Mouse (Mus musculus) kidney, embryonic 15.5 days (tissue): ENCODE measurements around the gene Rhoj. TPM values are rescaled to one million over a fixed set of nuclear protein-coding genes. Genes with fewer than 3 reads are reported as not detected.
"Not testable (repeated sequence)": the region's sequence is repeated elsewhere in the genome, so short reads cannot be mapped to it uniquely, and the experiment has no call there.

Source experiments
- ATAC-seq: fragments of 200-750 bp; cut with Nextera tagmentation; replicated peaks from 2 replicates; pipeline ENCODE4 v1.8.0; 2017; ENCODE audit warnings: moderate TSS enrichment; ENCODE audit not compliant: low FRiP score
- H3K27ac ChIP-seq: fragments of 300-500 bp; sonication (generic); 2 replicates; pipeline ENCODE4 v1.5.1; 2015; ENCODE audit warnings: mild to moderate bottlenecking, inconsistent platforms
- H3K27me3 ChIP-seq: fragments of 300-500 bp; sonication (generic); 2 replicates; pipeline ENCODE4 v1.6.1; 2015; ENCODE audit warnings: inconsistent platforms
- H3K36me3 ChIP-seq: fragments of 300-500 bp; sonication (generic); 2 replicates; pipeline ENCODE4 v1.6.1; 2015; ENCODE audit warnings: inconsistent platforms
- H3K4me1 ChIP-seq: fragments of 300-500 bp; sonication (generic); 2 replicates; pipeline ENCODE4 v1.6.1; 2015; ENCODE audit warnings: inconsistent platforms
- H3K4me2 ChIP-seq: fragments of 300-500 bp; sonication (generic); 2 replicates; pipeline ENCODE4 v1.6.1; 2015; ENCODE audit warnings: moderate library complexity, mild to moderate bottlenecking, inconsistent platforms
- H3K4me3 ChIP-seq: fragments of 300-500 bp; sonication (generic); replicated peaks from 2 replicates; pipeline ENCODE4 v1.5.1; 2015; ENCODE audit warnings: mild to moderate bottlenecking, inconsistent platforms
- H3K9ac ChIP-seq: fragments of 300-500 bp; sonication (generic); 2 replicates; pipeline ENCODE4 v1.6.1; 2015; ENCODE audit warnings: mild to moderate bottlenecking, inconsistent platforms
- H3K9me3 ChIP-seq: fragments of 300-500 bp; sonication (generic); replicated peaks from 2 replicates; pipeline ENCODE4 v1.6.1; 2016; ENCODE audit warnings: inconsistent platforms
- WGBS: fragments of 180-500 bp; shearing (Covaris S2); methylation state at CpG from one replicate; pipeline ENCODE4 v1.1.7; 2015; ENCODE audit warnings: mixed read lengths; 5-methylcytosine and 5-hydroxymethylcytosine counted together
- polyA plus RNA-seq: library from polyadenylated mRNA; unstranded; fragments of >200 nt; fragmentation: Nextera tagmentation; extraction: Ambion mirVana; gene quantifications from 2 replicates; pipeline ENCODE4 v1.2.1, GENCODE M21; 2015

Rhoj gene
- polyA plus RNA-seq, 1 experiment from 2014 or later: 59.7 TPM

DNA sequence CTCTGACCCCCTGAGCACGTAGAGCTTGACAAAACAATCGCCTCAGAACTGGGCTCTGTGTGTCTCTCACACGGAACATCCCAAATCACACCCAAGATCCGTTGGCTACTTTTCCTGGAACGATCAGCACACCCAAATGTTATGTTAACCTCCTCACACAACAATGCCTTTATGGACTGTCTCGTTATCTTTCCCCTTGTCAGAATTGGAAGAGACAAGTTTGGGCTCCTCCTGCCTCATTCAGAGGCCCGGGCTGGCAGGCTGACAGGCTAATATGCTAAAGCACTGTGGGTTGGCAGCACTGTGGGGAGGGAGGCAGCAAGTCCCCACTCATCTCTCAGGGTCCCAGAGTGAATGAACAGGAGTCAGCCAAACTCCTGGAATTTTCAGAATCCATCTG lies 89.0 kb downstream of the Rhoj start:
- H3K4me3 ChIP-seq: no peak overlapping the region
- 0 out of 2 replicates have a peak, but pooled peaks cover 3% of the 10 kb centered on the region for H3K4me1 ChIP-seq
- H3K36me3 ChIP-seq: 0 out of 2 replicates have a peak, but pooled peaks cover 11% of the 10 kb centered on the region
- no peak for ATAC-seq
- H3K27ac ChIP-seq: no peak overlapping the region
- H3K9ac ChIP-seq: no peak overlapping the region
- no peak overlapping the region for H3K4me2 ChIP-seq
- no peaks in the 10 kb centered on the region for H3K27me3 ChIP-seq
- WGBS: 30% methylated on average over 7 of the region's 7 CpGs
- H3K9me3 ChIP-seq: no peaks in the 10 kb centered on the region

GRCm38 (mm10) chr12:75412964-75413363 lies 104.8 kb downstream of the Rhoj start:
- Histone ChIP-seq H3K4me3 (no peak overlapping the region), H3K27ac (no peak overlapping the region), H3K9me3 (no peaks in the 10 kb centered on the region), H3K4me2 (no peak overlapping the region), H3K27me3 (no peaks in the 10 kb centered on the region), H3K36me3 (no peaks in the 10 kb centered on the region), H3K4me1 (no peaks in the 10 kb centered on the region), H3K9ac (no peak overlapping the region)
- WGBS: 79% methylated on average over 9 of the region's 9 CpGs
- ATAC-seq: no peak

- no peak for ATAC-seq
- no peaks in the 10 kb centered on the region for H3K36me3 ChIP-seq
- H3K4me1 ChIP-seq: no peaks in the 10 kb centered on the region
- H3K9me3 ChIP-seq: no peaks in the 10 kb centered on the region
- no peak overlapping the region for H3K4me2 ChIP-seq
- H3K27me3 ChIP-seq: no peaks in the 10 kb centered on the region
- H3K4me3 ChIP-seq: no peak overlapping the region
- WGBS: 73% methylated on average over 6 of the region's 6 CpGs
- H3K9ac ChIP-seq: no peak overlapping the region
- no peak overlapping the region for H3K27ac ChIP-seq
These were observed 106.9 kb downstream of the Rhoj start for GRCm38 (mm10) chr12:75414991-75415390.

GRCm38 (mm10) chr12:75416681-75417080 lies 108.6 kb downstream of the Rhoj start, which contains the start of gene Gphb5:
Gphb5 (minus strand) TSS chr12:75416781.
- H3K9me3 ChIP-seq: no peaks in the 10 kb centered on the region
- no peak within 1 kb of the TSS for H3K4me3 ChIP-seq
- no peak within 1 kb of the TSS for H3K27ac ChIP-seq
- H3K9ac ChIP-seq: no peak within 1 kb of the TSS
- H3K27me3 ChIP-seq: no peaks in the 10 kb centered on the region
- WGBS: 91% methylated on average over 4 of the region's 4 CpGs
- no peaks in the 10 kb centered on the region for H3K36me3 ChIP-seq
- no peaks in the 10 kb centered on the region for H3K4me1 ChIP-seq
- H3K4me2 ChIP-seq: no peak within 1 kb of the TSS
- no peak for ATAC-seq

GRCm38 (mm10) chr12:75424359-75424758 lies 116.2 kb downstream of the Rhoj start:
- no peaks in the 10 kb centered on the region for H3K36me3 ChIP-seq
- H3K4me2 ChIP-seq: no peak overlapping the region
- no peak overlapping the region for H3K4me3 ChIP-seq
- no peak overlapping the region for H3K27ac ChIP-seq
- ATAC-seq: no peak
- H3K9ac ChIP-seq: no peak overlapping the region
- 71% methylated on average over 7 of the region's 7 CpGs for WGBS
- 0 out of 2 replicates have a peak, but pooled peaks cover 7% of the 10 kb centered on the region for H3K4me1 ChIP-seq
- H3K27me3 ChIP-seq: no peaks in the 10 kb centered on the region
- no peaks in the 10 kb centered on the region for H3K9me3 ChIP-seq

DNA sequence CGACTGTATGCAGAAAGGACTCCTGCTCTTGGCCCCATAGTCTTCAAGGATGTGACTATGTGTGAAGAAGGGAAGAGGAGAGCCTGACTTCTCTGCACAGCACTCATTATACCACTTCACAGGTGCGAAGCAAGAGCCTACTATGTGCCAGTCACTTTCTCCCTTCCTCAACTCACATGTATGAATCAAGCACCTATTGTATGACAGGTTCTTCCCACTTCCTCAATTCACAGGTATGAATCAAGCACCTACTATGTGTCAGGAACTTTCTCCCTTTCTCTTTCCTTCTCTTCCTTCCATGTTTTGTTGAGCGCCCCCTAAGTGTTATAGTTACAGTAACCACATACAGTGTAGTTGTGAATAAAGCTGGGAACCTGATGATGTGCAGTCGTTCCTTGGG lies 116.7 kb downstream of the Rhoj start:
- WGBS: 87% methylated on average over 4 of the region's 4 CpGs
- ATAC-seq: no peak
- Histone ChIP-seq H3K36me3 (no peaks in the 10 kb centered on the region), H3K4me1 (0 out of 2 replicates have a peak, but pooled peaks cover 7% of the 10 kb centered on the region), H3K4me2 (no peak overlapping the region), H3K27me3 (no peaks in the 10 kb centered on the region), H3K27ac (no peak overlapping the region), H3K9ac (no peak overlapping the region), H3K4me3 (no peak overlapping the region), H3K9me3 (no peaks in the 10 kb centered on the region)

- Histone ChIP-seq H3K4me3 (no peak overlapping the region), H3K4me2 (no peak overlapping the region), H3K9ac (no peak overlapping the region), H3K27me3 (no peaks in the 10 kb centered on the region), H3K27ac (no peak overlapping the region), H3K4me1 (0 out of 2 replicates have a peak, but pooled peaks cover 7% of the 10 kb centered on the region), H3K9me3 (no peaks in the 10 kb centered on the region), H3K36me3 (no peaks in the 10 kb centered on the region)
- ATAC-seq: 0 out of 2 replicates have a peak, but pooled peaks have one; percentile 33
- WGBS: 72% methylated on average over 7 of the region's 7 CpGs
These were observed 117.8 kb downstream of the Rhoj start for GRCm38 (mm10) chr12:75425882-75426281.

- Histone ChIP-seq H3K4me2 (no peak overlapping the region), H3K4me1 (0 out of 2 replicates have a peak, but pooled peaks cover 7% of the 10 kb centered on the region), H3K9me3 (no peaks in the 10 kb centered on the region), H3K27me3 (no peaks in the 10 kb centered on the region), H3K27ac (no peak overlapping the region), H3K9ac (no peak overlapping the region), H3K4me3 (no peak overlapping the region), H3K36me3 (no peaks in the 10 kb centered on the region)
- WGBS: 84% methylated on average over 6 of the region's 6 CpGs
- no peak for ATAC-seq
These were observed 120.6 kb downstream of the Rhoj start for GRCm38 (mm10) chr12:75428719-75429118.

DNA sequence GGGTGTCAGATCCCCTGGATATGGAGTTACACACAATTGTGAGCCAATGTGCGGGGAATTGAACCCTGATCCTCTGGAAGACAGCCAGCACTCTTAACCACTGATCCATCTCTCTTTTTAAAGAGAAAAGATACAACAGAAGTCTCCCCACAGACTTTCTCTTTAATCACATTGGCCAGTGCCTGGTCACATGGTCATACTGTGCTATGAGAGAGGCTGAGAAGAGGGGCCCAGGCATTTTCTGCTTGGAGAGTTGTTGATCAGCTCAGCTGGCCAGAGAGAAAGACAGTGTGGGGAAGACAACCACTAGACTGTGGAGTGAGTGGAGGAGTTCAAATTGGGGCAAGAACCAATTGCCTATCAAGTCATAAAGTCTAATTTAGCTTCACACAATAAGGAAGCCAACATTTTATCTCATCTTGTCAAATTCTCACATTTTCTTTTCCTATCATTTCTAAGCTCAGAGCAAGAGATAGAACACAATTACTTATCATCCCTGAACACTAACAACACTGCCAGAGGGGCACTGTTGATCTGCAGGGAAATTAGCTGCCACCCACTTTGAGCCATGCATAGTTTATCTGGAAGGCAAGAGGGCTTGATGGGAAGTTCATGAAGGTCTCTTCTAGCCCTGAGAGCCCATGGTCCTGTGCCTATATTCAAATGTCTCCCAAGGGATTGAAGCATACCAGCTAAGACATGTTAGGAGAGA lies 121.7 kb downstream of the Rhoj start:
- no peak for ATAC-seq
- Histone ChIP-seq H3K4me3 (no peak overlapping the region), H3K36me3 (no peaks in the 10 kb centered on the region), H3K27me3 (no peaks in the 10 kb centered on the region), H3K27ac (no peak overlapping the region), H3K4me2 (no peak overlapping the region), H3K9me3 (no peaks in the 10 kb centered on the region), H3K4me1 (0 out of 2 replicates have a peak, but pooled peaks cover 7% of the 10 kb centered on the region), H3K9ac (no peak overlapping the region)
- 92% methylated on average over 1 of the region's 1 CpGs for WGBS

- H3K9ac ChIP-seq, H3K27ac ChIP-seq, H3K4me3 ChIP-seq, H3K27me3 ChIP-seq, H3K9me3 ChIP-seq, H3K4me1 ChIP-seq, H3K36me3 ChIP-seq, ATAC-seq, H3K4me2 ChIP-seq: not testable (repeated sequence)
- 86% methylated on average over 6 of the region's 6 CpGs for WGBS
These were observed 124.3 kb downstream of the Rhoj start for GRCm38 (mm10) chr12:75432400-75432799.

- no peaks in the 10 kb centered on the region for H3K9me3 ChIP-seq
- peaks cover 12% of the 10 kb centered on the region for H3K36me3 ChIP-seq
- H3K27me3 ChIP-seq: no peaks in the 10 kb centered on the region
- peaks cover 18% of the 10 kb centered on the region; the same call in 1 of the 2 replicates for H3K4me1 ChIP-seq
- no peak overlapping the region for H3K4me2 ChIP-seq
- ATAC-seq: no peak
- WGBS: 91% methylated on average over 7 of the region's 7 CpGs
- H3K9ac ChIP-seq: no peak overlapping the region
- H3K4me3 ChIP-seq: no peak overlapping the region
- H3K27ac ChIP-seq: no peak overlapping the region
These were observed 138.1 kb downstream of the Rhoj start for GRCm38 (mm10) chr12:75446245-75446644.

GRCm38 (mm10) chr12:75448921-75449320 lies 140.8 kb downstream of the Rhoj start:
- H3K9ac ChIP-seq: no peak overlapping the region
- peaks cover 15% of the 10 kb centered on the region; the same call in 1 of the 2 replicates for H3K4me1 ChIP-seq
- no peak for ATAC-seq
- H3K4me3 ChIP-seq: no peak overlapping the region
- WGBS: 77% methylated on average over 5 of the region's 5 CpGs
- H3K36me3 ChIP-seq: peaks cover 37% of the 10 kb centered on the region
- H3K9me3 ChIP-seq: no peaks in the 10 kb centered on the region
- no peaks in the 10 kb centered on the region for H3K27me3 ChIP-seq
- H3K27ac ChIP-seq: no peak overlapping the region
- H3K4me2 ChIP-seq: no peak overlapping the region
